Mouse (Mus musculus): ENCODE data around the gene Grk6. TPM values are rescaled to one million over a fixed set of nuclear protein-coding genes. Genes with fewer than 3 reads are reported as not detected.

Grk6 gene
- polyA plus RNA-seq, 1 experiment from 2014 or later: 59.6 TPM

GRCm38 (mm10) chr13:55407341-55407740 is 37.5 kb upstream of the Grk6 start:
- DNase-seq (ENCODE audit: low spot score) (no peak), ATAC-seq (ENCODE audit: insufficient read depth, low FRiP score, low TSS enrichment) (no peak)
- Histone ChIP-seq H3K9ac (ENCODE audit: low read length) (no peak overlapping the region), H3K36me3 (ENCODE audit: control insufficient read depth, insufficient read depth, low read length) (no peaks in the 10 kb centered on the region), H3K4me1 (ENCODE audit: control insufficient read depth, insufficient read depth, low read length) (no peaks in the 10 kb centered on the region), H3K4me3 (ENCODE audit: low read depth, low read length) (no peak overlapping the region), H3K27me3 (ENCODE audit: control insufficient read depth, insufficient read depth, low read length) (no peaks in the 10 kb centered on the region), H3K27ac (ENCODE audit: low read depth, low read length) (no peak overlapping the region), H3K9me3 (ENCODE audit: control insufficient read depth, low read length) (no peaks in the 10 kb centered on the region), H3K4me2 (ENCODE audit: low read depth) (no peak overlapping the region)
- WGBS: 84% methylated on average over 4 of the region's 4 CpGs

GRCm38 (mm10) chr13:55408546-55409120 is 36.2 kb upstream of the Grk6 start:
- Histone ChIP-seq H3K9me3 (ENCODE audit: control insufficient read depth, low read length) (no peaks in the 10 kb centered on the region), H3K27ac (ENCODE audit: low read depth, low read length) (no peak overlapping the region), H3K9ac (ENCODE audit: low read length) (no peak overlapping the region), H3K36me3 (ENCODE audit: control insufficient read depth, insufficient read depth, low read length) (no peaks in the 10 kb centered on the region), H3K27me3 (ENCODE audit: control insufficient read depth, insufficient read depth, low read length) (no peaks in the 10 kb centered on the region), H3K4me3 (ENCODE audit: low read depth, low read length) (no peak overlapping the region), H3K4me1 (ENCODE audit: control insufficient read depth, insufficient read depth, low read length) (no peaks in the 10 kb centered on the region), H3K4me2 (ENCODE audit: low read depth) (no peak overlapping the region)
- DNase-seq (ENCODE audit: low spot score) (no peak), ATAC-seq (ENCODE audit: insufficient read depth, low FRiP score, low TSS enrichment) (no peak)
- 88% methylated on average over 19 of the region's 19 CpGs for WGBS

GRCm38 (mm10) chr13:55411826-55412225 is 33.0 kb upstream of the Grk6 start:
- H3K4me2 ChIP-seq (ENCODE audit: low read depth): no peak overlapping the region
- no peak overlapping the region for H3K4me3 ChIP-seq (ENCODE audit: low read depth, low read length)
- no peak for DNase-seq (ENCODE audit: low spot score)
- H3K9me3 ChIP-seq (ENCODE audit: control insufficient read depth, low read length): no peaks in the 10 kb centered on the region
- H3K27me3 ChIP-seq (ENCODE audit: control insufficient read depth, insufficient read depth, low read length): 0 out of 2 replicates have a peak, but pooled peaks cover 2% of the 10 kb centered on the region
- H3K27ac ChIP-seq (ENCODE audit: low read depth, low read length): no peak overlapping the region
- H3K9ac ChIP-seq (ENCODE audit: low read length): no peak overlapping the region
- ATAC-seq (ENCODE audit: insufficient read depth, low FRiP score, low TSS enrichment): no peak
- no peaks in the 10 kb centered on the region for H3K36me3 ChIP-seq (ENCODE audit: control insufficient read depth, insufficient read depth, low read length)
- no peaks in the 10 kb centered on the region for H3K4me1 ChIP-seq (ENCODE audit: control insufficient read depth, insufficient read depth, low read length)
- 74% methylated on average over 7 of the region's 7 CpGs for WGBS

- no peak for ATAC-seq (ENCODE audit: insufficient read depth, low FRiP score, low TSS enrichment)
- no peak overlapping the region for H3K4me2 ChIP-seq (ENCODE audit: low read depth)
- H3K27me3 ChIP-seq (ENCODE audit: control insufficient read depth, insufficient read depth, low read length): peaks cover 5% of the 10 kb centered on the region; the same call in 1 of the 2 replicates
- 86% methylated on average over 13 of the region's 13 CpGs for WGBS
- no peak overlapping the region for H3K27ac ChIP-seq (ENCODE audit: low read depth, low read length)
- no peak for DNase-seq (ENCODE audit: low spot score)
- no peaks in the 10 kb centered on the region for H3K9me3 ChIP-seq (ENCODE audit: control insufficient read depth, low read length)
- no peak overlapping the region for H3K9ac ChIP-seq (ENCODE audit: low read length)
- no peaks in the 10 kb centered on the region for H3K4me1 ChIP-seq (ENCODE audit: control insufficient read depth, insufficient read depth, low read length)
- no peaks in the 10 kb centered on the region for H3K36me3 ChIP-seq (ENCODE audit: control insufficient read depth, insufficient read depth, low read length)
- H3K4me3 ChIP-seq (ENCODE audit: low read depth, low read length): no peak overlapping the region
Observed at GRCm38 (mm10) chr13:55412643-55413307, 32.1 kb upstream of the Grk6 start.

GRCm38 (mm10) chr13:55413333-55413732 is 31.5 kb upstream of the Grk6 start:
- Histone ChIP-seq H3K4me1 (ENCODE audit: control insufficient read depth, insufficient read depth, low read length) (no peaks in the 10 kb centered on the region), H3K36me3 (ENCODE audit: control insufficient read depth, insufficient read depth, low read length) (no peaks in the 10 kb centered on the region), H3K4me2 (ENCODE audit: low read depth) (no peak overlapping the region), H3K9me3 (ENCODE audit: control insufficient read depth, low read length) (no peaks in the 10 kb centered on the region), H3K9ac (ENCODE audit: low read length) (no peak overlapping the region), H3K4me3 (ENCODE audit: low read depth, low read length) (no peak overlapping the region), H3K27ac (ENCODE audit: low read depth, low read length) (no peak overlapping the region), H3K27me3 (ENCODE audit: control insufficient read depth, insufficient read depth, low read length) (peaks cover 8% of the 10 kb centered on the region; the same call in 1 of the 2 replicates)
- 80% methylated on average over 12 of the region's 12 CpGs for WGBS
- DNase-seq (ENCODE audit: low spot score): no peak
- ATAC-seq (ENCODE audit: insufficient read depth, low FRiP score, low TSS enrichment): no peak

- Histone ChIP-seq H3K4me2 (ENCODE audit: low read depth) (peak within 1 kb of the TSS; percentile 61), H3K9me3 (ENCODE audit: control insufficient read depth, low read length) (no peaks in the 10 kb centered on the region), H3K4me1 (ENCODE audit: control insufficient read depth, insufficient read depth, low read length) (no peaks in the 10 kb centered on the region), H3K36me3 (ENCODE audit: control insufficient read depth, insufficient read depth, low read length) (no peaks in the 10 kb centered on the region), H3K9ac (ENCODE audit: low read length) (peak within 1 kb of the TSS; percentile 48), H3K4me3 (ENCODE audit: low read depth, low read length) (peak within 1 kb of the TSS; percentile 34), H3K27ac (ENCODE audit: low read depth, low read length) (no peak within 1 kb of the TSS), H3K27me3 (ENCODE audit: control insufficient read depth, insufficient read depth, low read length) (peaks cover 20% of the 10 kb centered on the region)
- peak; percentile 50; the same call in 1 of the 2 replicates for ATAC-seq (ENCODE audit: insufficient read depth, low FRiP score, low TSS enrichment)
- 9% methylated on average over 41 of the region's 41 CpGs for WGBS
- DNase-seq (ENCODE audit: low spot score): peak; percentile 76
Observed at GRCm38 (mm10) chr13:55414743-55415380, 30.0 kb upstream of the Grk6 start, which contains the start of gene Pfn3. Gene Pfn3, minus strand, starts transcription at chr13:55415232.

GRCm38 (mm10) chr13:55418004-55418403 is 26.9 kb upstream of the Grk6 start:
- 10% methylated on average over 12 of the region's 12 CpGs for WGBS
- peaks cover 41% of the 10 kb centered on the region for H3K27me3 ChIP-seq (ENCODE audit: control insufficient read depth, insufficient read depth, low read length)

GRCm38 (mm10) chr13:55419142-55419541 is 25.7 kb upstream of the Grk6 start:
- 0 out of 2 replicates have a peak, but pooled peaks cover 3% of the 10 kb centered on the region for H3K4me1 ChIP-seq (ENCODE audit: control insufficient read depth, insufficient read depth, low read length)
- whole genome bisulfite sequencing: 84% methylated on average over 5 of the region's 5 CpGs
- H3K4me3 ChIP-seq (ENCODE audit: low read depth, low read length): no peak overlapping the region
- H3K36me3 ChIP-seq (ENCODE audit: control insufficient read depth, insufficient read depth, low read length): no peaks in the 10 kb centered on the region
- no peak for DNase-seq (ENCODE audit: low spot score)
- ATAC-seq (ENCODE audit: insufficient read depth, low FRiP score, low TSS enrichment): no peak
- H3K9me3 ChIP-seq (ENCODE audit: control insufficient read depth, low read length): no peaks in the 10 kb centered on the region
- H3K27me3 ChIP-seq (ENCODE audit: control insufficient read depth, insufficient read depth, low read length): peaks cover 41% of the 10 kb centered on the region
- H3K9ac ChIP-seq (ENCODE audit: low read length): no peak overlapping the region
- no peak overlapping the region for H3K27ac ChIP-seq (ENCODE audit: low read depth, low read length)
- H3K4me2 ChIP-seq (ENCODE audit: low read depth): no peak overlapping the region

More at GRCm38 (mm10) chr13:55418004-55418403, 26.9 kb upstream of the Grk6 start:
- H3K36me3 ChIP-seq (ENCODE audit: control insufficient read depth, insufficient read depth, low read length): no peaks in the 10 kb centered on the region
- H3K4me2 ChIP-seq (ENCODE audit: low read depth): no peak overlapping the region
- DNase-seq (ENCODE audit: low spot score) (peak; percentile 88), ATAC-seq (ENCODE audit: insufficient read depth, low FRiP score, low TSS enrichment) (peak; percentile 48; the same call in 1 of the 2 replicates)
- no peak overlapping the region for H3K9ac ChIP-seq (ENCODE audit: low read length)
- H3K9me3 ChIP-seq (ENCODE audit: control insufficient read depth, low read length): no peaks in the 10 kb centered on the region
- H3K4me3 ChIP-seq (ENCODE audit: low read depth, low read length): no peak overlapping the region
- H3K4me1 ChIP-seq (ENCODE audit: control insufficient read depth, insufficient read depth, low read length): 0 out of 2 replicates have a peak, but pooled peaks cover 3% of the 10 kb centered on the region
- H3K27ac ChIP-seq (ENCODE audit: low read depth, low read length): no peak overlapping the region
